33 mouse cellular contexts compared by ENCODE assay signal in the genomic region with DNA sequence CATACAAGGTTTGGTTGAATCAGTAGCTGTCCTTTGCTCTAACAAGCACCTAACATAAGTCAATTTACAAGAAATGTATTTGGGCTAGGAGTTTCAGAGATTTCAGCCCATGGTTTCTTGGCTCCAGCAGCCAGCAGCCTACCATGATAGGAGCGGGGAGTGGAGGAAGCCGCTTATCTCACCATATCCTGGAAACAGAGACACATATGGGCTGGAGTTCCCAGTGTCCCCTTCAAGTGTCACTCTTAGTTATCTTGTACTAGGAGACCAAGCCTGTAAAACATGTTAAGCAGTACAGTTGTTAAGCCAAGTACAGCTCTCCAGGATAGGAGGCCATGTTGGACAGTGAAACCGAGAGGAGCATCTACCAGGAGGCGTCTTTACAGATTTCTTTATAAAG.
DNase-seq lines count a peak whose midpoint lies in the region; ATAC-seq and TF ChIP-seq lines count a peak whose summit lies in the region.
"Had no signal": no experiment of that assay in that cellular context is flagged by ENCODE, and none has a peak within 500 bp of the region (broad histone marks: within the 10 kb centered on the region; RNA-seq: fewer than 3 reads in every experiment).

No protein-coding gene starts in this region.

- no peak overlapping the region for H3K4me2 ChIP-seq in heart, embryonic 16.5 days (ENCODE audit: low read depth, low read length)
- H3K4me2 ChIP-seq in liver, embryonic 15.5 days, result 0 out of 2 replicates have a peak overlapping the region, but pooled peaks have one; percentile 2
- H3K4me2 ChIP-seq: embryonic facial prominence, embryonic 13.5 days; forebrain, embryonic 12.5 days; limb, embryonic 13.5 days; lung, embryonic 14.5 days; midbrain, embryonic 11.5 days had no signal

- peak; percentile 37; the same call in 1 of the 2 replicates for ATAC-seq in heart, embryonic 16.5 days (replicated peaks; ENCODE audit: extremely low read depth, insufficient read depth, low FRiP score)
- peak; percentile 69 for ATAC-seq in liver, embryonic 15.5 days (ENCODE audit: insufficient read depth)
- ATAC-seq: forebrain, postnatal 0 days; midbrain, embryonic 16.5 days had no signal

- H3K9ac ChIP-seq in heart, embryonic 16.5 days (ENCODE audit: low read length), result no peak overlapping the region
- H3K9ac ChIP-seq in liver, embryonic 15.5 days, result no peak overlapping the region
- H3K9ac ChIP-seq: embryonic facial prominence, embryonic 13.5 days; forebrain, embryonic 12.5 days; forebrain, postnatal 0 days; limb, embryonic 13.5 days; lung, embryonic 14.5 days had no signal

- TF ChIP-seq POLR2A in lung, adult 2 months (IDR thresholded peaks at IDR 0.05; ENCODE audit: borderline replicate concordance, extremely low read depth, low read depth, low read length), result no peak

- 50% methylated on average over 4 of the region's 4 CpGs for WGBS in heart, embryonic 16.5 days
- 49% methylated on average over 4 of the region's 4 CpGs for WGBS in liver, embryonic 15.5 days (ENCODE audit: insufficient replicate concordance)
- 89% methylated on average over 4 of the region's 4 CpGs for WGBS in lung, adult 2 months

- no peak for DNase-seq in heart, adult 8-10 months (ENCODE audit: low spot score)
- peak; percentile 51 for DNase-seq in liver
- DNase-seq in frontal cortex, postnatal 25 days (ENCODE audit: low spot score in 2 of 2), result no peak
- no peak for DNase-seq in gastrocnemius, postnatal 25 days
- DNase-seq in lung, adult 2 months, result no peak
- DNase-seq: adrenal gland, adult 8-10 months; B cell, adult 2 months; cerebellum, adult 2 months; cerebellum, postnatal 25 days; embryo, embryonic 11 days; forebrain, postnatal 0 days; gastrocnemius, postnatal 14 days; heart, adult 11 months; heart, postnatal 14 days; kidney, adult 2 months; kidney, postnatal 36 days; lung, embryonic 14.5 days; lung, postnatal 14 days; right cerebral cortex, adult 18-20 months; right cerebral cortex, postnatal 4 days; thymus, adult 18-20 months; thymus, postnatal 25 days had no signal

- no peaks in the 10 kb centered on the region for H3K27me3 ChIP-seq in heart, embryonic 16.5 days (ENCODE audit: control insufficient read depth, insufficient read depth, low read length)
- no peaks in the 10 kb centered on the region for H3K27me3 ChIP-seq in liver, embryonic 15.5 days
- H3K27me3 ChIP-seq: embryonic facial prominence, embryonic 13.5 days; forebrain, embryonic 12.5 days; limb, embryonic 13.5 days had no signal

- H3K4me3 ChIP-seq in heart, embryonic 16.5 days (ENCODE audit: low read length), result no peak overlapping the region
- no peak overlapping the region for H3K4me3 ChIP-seq in liver, embryonic 15.5 days (replicated peaks)
- no peak overlapping the region for H3K4me3 ChIP-seq in lung, adult 2 months (replicated peaks; ENCODE audit: extremely low read depth, low read depth, low read length)
- H3K4me3 ChIP-seq: embryonic facial prominence, embryonic 13.5 days; erythroblast, embryonic 14.5 days; forebrain, embryonic 12.5 days; layer of hippocampus, adult 2 months; left cerebral cortex, adult 2 months; limb, embryonic 13.5 days had no signal

- peaks cover 40% of the 10 kb centered on the region for H3K4me1 ChIP-seq in heart, embryonic 16.5 days (ENCODE audit: control insufficient read depth, insufficient read depth, low read length)
- H3K4me1 ChIP-seq in liver, embryonic 15.5 days (replicated peaks), result peaks cover 68% of the 10 kb centered on the region
- no peaks in the 10 kb centered on the region; the same call in 1 of the 2 replicates for H3K4me1 ChIP-seq in lung, adult 2 months (ENCODE audit: control insufficient read depth, insufficient read depth, low read length)

- no peak overlapping the region for H3K27ac ChIP-seq in heart, embryonic 16.5 days (ENCODE audit: low read length)
- peak overlapping the region; percentile 43 for H3K27ac ChIP-seq in liver, embryonic 15.5 days (replicated peaks)
- H3K27ac ChIP-seq: forebrain, embryonic 12.5 days; layer of hippocampus, adult 2 months; left cerebral cortex, adult 2 months; limb, embryonic 13.5 days; stomach, postnatal 0 days had no signal

- H3K36me3 ChIP-seq in heart, embryonic 16.5 days (ENCODE audit: control insufficient read depth, insufficient read depth), result no peaks in the 10 kb centered on the region; the same call in 1 of the 2 replicates
- H3K36me3 ChIP-seq in liver, embryonic 15.5 days (replicated peaks), result 0 out of 2 replicates have a peak, but pooled peaks cover 8% of the 10 kb centered on the region
- H3K36me3 ChIP-seq: embryonic facial prominence, embryonic 13.5 days; forebrain, embryonic 12.5 days had no signal

- H3K9me3 ChIP-seq in heart, embryonic 16.5 days (replicated peaks; ENCODE audit: control insufficient read depth, low read length), result no peaks in the 10 kb centered on the region; the same call in 1 of the 2 replicates
- no peaks in the 10 kb centered on the region for H3K9me3 ChIP-seq in liver, embryonic 15.5 days (replicated peaks)
- H3K9me3 ChIP-seq: embryonic facial prominence, embryonic 13.5 days; forebrain, embryonic 12.5 days; limb, embryonic 13.5 days had no signal

- no peak for TF ChIP-seq CTCF in lung, adult 2 months (IDR thresholded peaks at IDR 0.05; ENCODE audit: insufficient read depth, low read length)
